Mouse (Mus musculus) duodenum, adult 2 months (tissue): ENCODE results near the gene Asrgl1. TPM values are rescaled to one million over a fixed set of nuclear protein-coding genes. Genes with fewer than 3 reads are reported as not detected.

Experiments used
- polyA plus RNA-seq: library from polyadenylated mRNA; depleted of rRNA; stranded (reverse); fragments of >200 nt; gene quantifications from 2 replicates; pipeline ENCODE4 v1.2.3, GENCODE M21; 2012; ENCODE audit warnings: low replicate concordance; rRNA removed

Asrgl1 gene
- polyA plus RNA-seq = 0.08 and 1.2 TPM in 2 replicates

GRCm38 (mm10) chr19:9135512-9136331, at the start of gene Asrgl1:
Gene Asrgl1 (minus strand): TSS chr19:9135636.

GRCm38 (mm10) chr19:9087821-9088220, 47.6 kb downstream of the Asrgl1 start, which contains the start of gene Scgb1a1:
Gene Scgb1a1 (minus strand): TSS chr19:9087958.

Other genes starting within 250 kb of the Asrgl1 start
- 4.2 and 6.4 TPM in 2 replicates for gene 1810009A15Rik, start 246.8 kb downstream of the Asrgl1 start, polyA plus RNA-seq
- not detected in 2 replicates for gene Gm49416, start 246.7 kb downstream of the Asrgl1 start, polyA plus RNA-seq
- 16.7 and 22.1 TPM in 2 replicates for gene Ints5, start 242.6 kb downstream of the Asrgl1 start, polyA plus RNA-seq
- 55.3 and 67.9 TPM in 2 replicates for gene Ganab, start 237.6 kb downstream of the Asrgl1 start, polyA plus RNA-seq
- gene B3gat3, start 215.3 kb downstream of the Asrgl1 start, polyA plus RNA-seq = 78.8 and 91.5 TPM in 2 replicates
- 15.7 and 17.8 TPM in 2 replicates for gene Rom1, start 206.3 kb downstream of the Asrgl1 start, polyA plus RNA-seq
- gene Eml3, start 206.1 kb downstream of the Asrgl1 start, polyA plus RNA-seq = 32.1 and 32.8 TPM in 2 replicates
- 15.3 and 15.4 TPM in 2 replicates for gene Mta2, start 193.8 kb downstream of the Asrgl1 start, polyA plus RNA-seq
- 12.7 and 15.2 TPM in 2 replicates for gene Tut1, start 181.8 kb downstream of the Asrgl1 start, polyA plus RNA-seq
- gene Eef1g, start 168.6 kb downstream of the Asrgl1 start, polyA plus RNA-seq = 66.9 and 98.4 TPM in 2 replicates
- gene Ahnak, start 146.4 kb downstream of the Asrgl1 start, polyA plus RNA-seq = 3.3 and 9.9 TPM in 2 replicates
- not detected in 2 replicates for gene Scgb1a1, start 47.7 kb downstream of the Asrgl1 start, polyA plus RNA-seq